Mouse (Mus musculus) heart, embryonic 10.5 days (tissue): ENCODE results near the gene Guf1. TPM values are rescaled to one million over a fixed set of nuclear protein-coding genes. Genes with fewer than 3 reads are reported as not detected.

Experiments
- DNase-seq: peaks from one replicate; pipeline ENCODE4 v3.0.0-alpha.2; 2017; ENCODE audit warnings: low spot score
- H3K27ac ChIP-seq: fragments of 300-500 bp; sonication (generic); 2 replicates; pipeline ENCODE4 v1.5.1; 2016; ENCODE audit warnings: mild to moderate bottlenecking
- H3K27me3 ChIP-seq: fragments of 300-500 bp; sonication (generic); 2 replicates; pipeline ENCODE4 v1.6.1; 2016; ENCODE audit warnings: mild to moderate bottlenecking; ENCODE audit not compliant: poor library complexity, insufficient read depth, severe bottlenecking
- H3K36me3 ChIP-seq: fragments of 300-500 bp; sonication (generic); 2 replicates; pipeline ENCODE4 v1.6.1; 2016; ENCODE audit warnings: mild to moderate bottlenecking, moderate library complexity
- H3K4me1 ChIP-seq: fragments of 300-500 bp; sonication (generic); 2 replicates; pipeline ENCODE4 v1.6.1; 2016; ENCODE audit warnings: mild to moderate bottlenecking
- H3K4me3 ChIP-seq: fragments of 300-500 bp; sonication (generic); 2 replicates; pipeline ENCODE4 v1.5.1; 2016; ENCODE audit warnings: mild to moderate bottlenecking, moderate library complexity
- H3K9me3 ChIP-seq: fragments of 300-500 bp; sonication (generic); 2 replicates; pipeline ENCODE4 v1.6.1; 2016; ENCODE audit warnings: mild to moderate bottlenecking, moderate library complexity
- WGBS: fragments of 180-500 bp; shearing (Covaris S2); methylation state at CpG from one replicate; pipeline ENCODE4 v1.1.7; 2016; 5-methylcytosine and 5-hydroxymethylcytosine counted together
- polyA plus RNA-seq: library from polyadenylated mRNA; unstranded; fragments of >200 nt; fragmentation: Nextera tagmentation; extraction: Ambion mirVana; gene quantifications from 2 replicates; pipeline ENCODE4 v1.2.1, GENCODE M21; 2016

Gene Guf1
- 27.3 and 34.6 TPM in 2 replicates for polyA plus RNA-seq

DNA sequence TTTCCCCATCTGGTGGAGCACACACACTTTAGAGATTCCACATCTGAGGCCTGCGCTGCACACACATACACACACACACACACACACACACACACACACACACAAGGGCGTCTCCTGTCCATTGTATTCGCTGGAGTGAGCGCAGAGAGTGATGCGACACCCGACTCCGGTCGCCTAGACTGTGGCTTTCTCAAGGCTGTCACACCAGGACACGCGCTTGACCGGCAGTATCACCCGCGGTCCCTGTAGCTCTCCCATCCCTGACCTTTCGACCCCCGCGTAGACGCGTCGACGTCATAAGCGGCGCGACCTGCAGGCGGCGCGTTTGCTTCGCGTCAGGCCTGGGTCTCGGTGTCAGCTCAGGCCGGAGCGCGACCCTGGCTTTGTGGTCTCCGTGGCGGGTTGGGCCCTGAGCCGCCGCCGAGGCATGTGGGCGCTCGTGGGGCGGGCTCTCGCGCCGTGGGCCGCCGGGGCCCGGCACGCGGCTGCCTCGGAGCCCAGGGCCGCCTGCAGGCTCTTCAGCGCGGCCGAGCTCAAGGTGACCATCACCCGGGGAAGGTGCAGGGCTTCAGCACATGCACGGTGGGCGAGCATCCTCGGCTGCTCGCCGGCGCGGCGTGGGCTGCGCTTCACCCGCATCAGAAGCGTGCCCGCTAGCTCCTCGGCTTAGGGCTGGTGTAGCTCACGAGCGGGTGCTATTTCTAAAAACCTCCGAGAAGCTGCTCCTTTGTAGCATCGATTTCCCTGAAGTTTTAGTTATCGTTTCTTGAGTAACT lies at the start of gene Guf1:
TSS of gene Guf1 (plus strand) at position 296 of the 776 bp plus-strand sequence.
- WGBS: 2% methylated on average over 72 of the region's 72 CpGs
- no peaks in the 10 kb centered on the region for H3K27me3 ChIP-seq
- peaks cover 22% of the 10 kb centered on the region for H3K36me3 ChIP-seq
- H3K27ac ChIP-seq: peak within 1 kb of the TSS; percentile 99
- H3K4me3 ChIP-seq: peak within 1 kb of the TSS; percentile 95
- peak; percentile 96 for DNase-seq
- H3K4me1 ChIP-seq: peaks cover 2% of the 10 kb centered on the region; the same call in 1 of the 2 replicates
- no peaks in the 10 kb centered on the region for H3K9me3 ChIP-seq

DNA sequence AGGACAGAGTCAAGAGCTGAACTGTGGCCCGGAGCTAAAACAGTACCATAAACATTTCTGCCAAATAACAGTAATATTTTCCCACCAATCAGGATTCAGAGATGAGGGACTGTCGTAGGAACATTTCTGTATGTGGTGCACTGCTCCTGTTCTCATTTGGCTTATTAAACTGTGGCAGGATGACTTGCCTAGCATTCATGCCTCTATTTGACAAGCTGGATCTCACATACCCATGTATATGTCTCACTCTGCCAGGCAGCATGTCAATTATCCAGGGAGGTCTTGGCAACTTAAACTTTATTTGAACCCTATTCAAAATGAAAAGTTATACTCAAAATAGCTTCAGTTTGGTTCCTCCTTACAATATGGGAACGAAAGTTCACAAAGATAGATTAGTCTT lies 49.7 kb upstream of the Guf1 start:
- Histone ChIP-seq H3K4me3 (no peak overlapping the region), H3K9me3 (no peaks in the 10 kb centered on the region), H3K27ac (no peak overlapping the region), H3K36me3 (no peaks in the 10 kb centered on the region), H3K27me3 (no peaks in the 10 kb centered on the region), H3K4me1 (no peaks in the 10 kb centered on the region)
- WGBS: 75% methylated on average over 3 of the region's 3 CpGs
- DNase-seq: no peak

DNA sequence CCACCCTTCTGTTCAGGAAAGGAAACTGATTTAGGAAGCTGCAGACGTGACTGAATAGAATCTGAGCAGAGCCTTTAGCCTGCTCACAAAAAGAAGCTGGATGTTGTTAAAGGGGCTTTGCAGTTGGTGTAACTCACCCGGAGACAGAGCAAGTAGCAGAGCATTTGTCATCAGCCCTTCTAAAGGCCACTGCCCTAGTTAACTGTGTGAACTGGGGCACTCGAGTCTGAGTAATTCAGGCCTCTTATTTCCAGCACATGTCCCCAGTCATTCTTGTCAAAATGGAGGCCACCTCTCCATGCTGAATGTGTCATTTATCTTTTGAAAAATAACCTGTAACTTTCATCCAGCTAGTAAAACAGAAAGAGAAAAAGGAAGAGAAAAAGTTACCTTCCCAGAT lies 45.1 kb upstream of the Guf1 start:
- no peaks in the 10 kb centered on the region for H3K4me1 ChIP-seq
- no peaks in the 10 kb centered on the region for H3K9me3 ChIP-seq
- 73% methylated on average over 3 of the region's 3 CpGs for WGBS
- H3K27ac ChIP-seq: no peak overlapping the region
- DNase-seq: no peak
- H3K27me3 ChIP-seq: no peaks in the 10 kb centered on the region
- H3K36me3 ChIP-seq: no peaks in the 10 kb centered on the region
- no peak overlapping the region for H3K4me3 ChIP-seq

DNA sequence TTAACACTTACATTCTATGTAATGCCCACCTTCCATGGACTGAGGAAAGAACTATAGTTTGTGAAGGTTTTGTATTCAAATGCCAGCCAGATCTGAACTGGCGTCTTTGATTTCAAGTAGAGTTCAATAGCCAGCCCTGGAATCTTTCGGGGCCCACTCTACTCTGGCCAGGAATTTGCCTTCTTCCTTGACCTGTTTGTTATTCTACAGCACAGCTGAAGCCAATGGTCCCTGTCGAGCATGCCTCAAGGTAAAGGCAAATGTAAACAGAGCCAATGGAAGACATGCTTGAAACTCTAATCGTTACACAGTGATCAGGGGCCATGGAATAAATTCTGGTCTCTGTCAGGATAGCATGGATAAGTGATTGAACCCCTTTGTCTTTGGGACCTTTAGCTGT lies 44.5 kb upstream of the Guf1 start:
- 76% methylated on average over 4 of the region's 4 CpGs for WGBS
- no peak for DNase-seq

DNA sequence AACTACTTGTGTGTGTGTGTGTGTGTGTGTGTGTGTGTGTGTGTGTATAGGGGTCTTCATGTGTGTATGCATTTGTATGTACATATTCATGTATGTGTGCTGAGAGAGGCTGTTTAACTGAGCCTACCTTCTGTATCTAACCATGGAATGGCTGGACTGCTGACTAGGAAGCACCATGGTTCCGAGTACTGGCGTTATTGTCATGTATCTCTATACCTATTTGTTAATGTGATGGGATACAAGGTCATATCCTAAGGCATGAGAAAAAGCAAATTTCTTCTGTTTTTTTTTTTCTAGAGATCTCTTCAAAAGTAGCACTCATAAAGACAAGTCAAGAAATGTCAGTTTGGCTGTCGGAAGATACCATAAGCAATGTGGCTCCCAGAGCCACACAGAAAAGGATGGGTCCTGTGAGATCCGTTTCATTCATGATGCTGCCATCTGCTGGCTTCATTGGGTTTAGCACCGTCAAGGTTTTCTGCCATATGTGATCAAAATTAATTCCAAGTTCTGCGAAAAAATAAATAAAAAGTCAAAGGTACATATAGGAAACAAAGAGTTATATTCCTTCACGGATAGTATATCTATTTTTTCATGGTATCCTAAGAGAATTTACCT lies 36.0 kb upstream of the Guf1 start:
- peak; percentile 75 for DNase-seq
- Histone ChIP-seq H3K27ac (no peak overlapping the region), H3K27me3 (no peaks in the 10 kb centered on the region), H3K9me3 (no peaks in the 10 kb centered on the region), H3K36me3 (no peaks in the 10 kb centered on the region), H3K4me1 (no peaks in the 10 kb centered on the region), H3K4me3 (no peak overlapping the region)
- 38% methylated on average over 7 of the region's 7 CpGs for WGBS

More for the DNA sequence above, 44.5 kb upstream of the Guf1 start:
- Histone ChIP-seq H3K36me3 (no peaks in the 10 kb centered on the region), H3K27ac (no peak overlapping the region), H3K9me3 (no peaks in the 10 kb centered on the region), H3K4me1 (no peaks in the 10 kb centered on the region), H3K27me3 (no peaks in the 10 kb centered on the region), H3K4me3 (no peak overlapping the region)

DNA sequence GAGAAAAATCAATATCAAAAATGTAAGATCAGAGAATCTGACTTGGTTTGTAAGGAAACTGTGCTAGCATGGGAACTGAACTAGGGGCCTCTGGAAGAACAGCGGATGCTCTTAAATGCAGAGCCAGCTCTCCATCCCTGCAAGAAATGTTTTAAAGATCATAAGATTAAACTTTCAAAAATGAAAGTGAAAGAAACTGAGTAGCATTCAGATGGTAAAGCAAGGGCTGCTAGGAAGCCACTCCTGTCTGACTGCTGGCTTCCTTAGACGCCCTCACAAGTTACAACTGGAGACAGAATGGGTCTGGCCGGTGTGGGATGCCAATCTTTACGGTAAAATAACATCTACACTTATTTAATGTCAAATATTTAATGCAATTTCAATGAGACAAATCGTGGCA lies 34.7 kb upstream of the Guf1 start:
- Histone ChIP-seq H3K36me3 (no peaks in the 10 kb centered on the region), H3K4me1 (no peaks in the 10 kb centered on the region)
- 64% methylated on average over 5 of the region's 5 CpGs for WGBS

DNA sequence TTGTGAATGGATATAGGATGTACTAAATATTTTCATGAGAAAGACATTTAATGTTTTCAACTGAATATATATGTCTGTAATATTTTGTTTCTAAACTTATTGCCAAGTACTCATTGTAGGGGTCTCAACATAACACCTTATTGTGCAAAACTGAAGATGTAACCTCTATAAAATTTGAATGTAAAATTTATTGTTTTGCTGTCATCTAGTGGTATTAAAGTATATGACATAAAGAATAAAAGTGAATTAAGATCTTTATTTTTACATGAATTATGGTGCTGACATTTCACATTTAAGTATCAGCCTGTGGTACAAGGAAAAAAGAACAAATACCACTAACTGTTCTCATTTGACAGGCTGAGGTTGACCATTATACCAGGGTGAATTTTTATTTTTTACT lies 32.8 kb upstream of the Guf1 start:
- Histone ChIP-seq H3K27me3 (no peaks in the 10 kb centered on the region), H3K4me3 (no peak overlapping the region), H3K27ac (no peak overlapping the region), H3K4me1 (no peaks in the 10 kb centered on the region), H3K9me3 (no peaks in the 10 kb centered on the region), H3K36me3 (no peaks in the 10 kb centered on the region)
- DNase-seq: no peak

More for the DNA sequence above, 34.7 kb upstream of the Guf1 start:
- no peaks in the 10 kb centered on the region for H3K9me3 ChIP-seq
- no peak for DNase-seq
- H3K27me3 ChIP-seq: no peaks in the 10 kb centered on the region
- no peak overlapping the region for H3K27ac ChIP-seq
- H3K4me3 ChIP-seq: no peak overlapping the region

DNA sequence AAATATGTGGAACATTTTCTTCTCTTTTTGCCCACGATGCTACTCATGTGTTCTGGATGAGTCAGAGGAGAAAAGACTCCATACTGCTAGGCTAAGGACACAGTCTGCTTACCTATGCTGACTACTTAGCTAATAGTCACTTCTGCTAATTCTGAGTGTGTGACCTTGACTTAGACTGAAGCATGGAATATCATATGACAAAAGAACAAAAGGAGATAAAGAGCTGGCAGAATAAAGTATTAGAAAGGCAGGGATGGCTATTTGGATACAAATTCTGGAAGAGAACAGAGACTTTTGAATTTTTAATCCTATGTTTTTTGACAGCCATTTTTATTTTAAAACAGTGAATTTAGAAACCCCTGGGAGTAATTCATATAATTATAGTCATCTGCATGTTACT lies 15.0 kb upstream of the Guf1 start:
- Histone ChIP-seq H3K9me3 (no peaks in the 10 kb centered on the region), H3K27ac (no peak overlapping the region), H3K27me3 (no peaks in the 10 kb centered on the region), H3K36me3 (no peaks in the 10 kb centered on the region), H3K4me3 (no peak overlapping the region), H3K4me1 (no peaks in the 10 kb centered on the region)
- DNase-seq: no peak
- 75% methylated on average over 1 of the region's 1 CpGs for WGBS

DNA sequence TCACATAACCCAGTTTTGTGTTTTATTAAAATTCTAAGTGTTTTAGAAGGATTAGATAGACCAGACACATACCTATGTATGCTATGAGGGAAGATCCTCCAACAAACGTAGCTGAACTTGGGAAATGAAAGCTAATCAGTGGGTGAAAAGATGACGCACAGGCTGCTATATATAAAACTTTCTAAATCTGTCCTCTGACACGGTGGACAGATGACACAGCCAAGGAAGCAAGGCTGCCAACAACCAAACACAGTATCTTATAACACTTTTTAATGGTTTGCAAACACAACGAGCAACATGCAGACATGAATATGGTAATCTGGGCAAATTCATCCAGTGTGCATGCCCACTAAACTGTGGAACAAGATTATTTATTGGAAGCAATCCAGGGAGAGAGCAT lies 14.2 kb upstream of the Guf1 start, which contains the start of gene Yipf7:
TSS of gene Yipf7 (minus strand) at position 160 of the 400 bp plus-strand sequence.
- 58% methylated on average over 4 of the region's 4 CpGs for WGBS
- Histone ChIP-seq H3K27me3 (no peaks in the 10 kb centered on the region), H3K4me1 (no peaks in the 10 kb centered on the region), H3K4me3 (no peak within 1 kb of the TSS), H3K27ac (no peak within 1 kb of the TSS), H3K36me3 (no peaks in the 10 kb centered on the region), H3K9me3 (no peaks in the 10 kb centered on the region)
- no peak for DNase-seq

DNA sequence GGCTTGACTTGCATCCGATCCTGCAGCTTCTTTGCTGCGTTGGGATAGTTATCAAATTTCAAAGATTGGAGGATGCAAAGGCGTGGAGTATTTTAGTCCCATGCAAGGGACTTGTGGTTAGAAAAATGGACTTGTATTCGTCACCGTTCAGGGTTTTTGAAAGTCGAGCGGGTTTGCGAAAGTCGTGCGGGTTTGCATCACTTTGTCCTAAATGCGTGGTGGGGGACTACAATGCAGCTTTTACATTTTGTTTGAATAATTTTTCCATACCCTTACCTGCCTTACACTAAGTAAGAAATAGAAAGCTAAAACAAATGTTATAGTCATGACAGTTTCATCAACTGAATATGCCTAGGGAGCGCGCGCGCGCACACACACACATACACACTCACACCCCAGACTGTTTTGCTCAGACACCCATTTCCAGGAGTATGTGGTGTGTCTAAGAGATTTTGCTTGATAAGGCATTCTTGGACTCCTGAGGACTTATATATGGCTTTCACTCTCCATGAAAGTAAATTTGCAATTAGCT lies 747 bp downstream of the Guf1 start:
- WGBS: 14% methylated on average over 16 of the region's 16 CpGs
- H3K9me3 ChIP-seq: no peaks in the 10 kb centered on the region
- H3K4me3 ChIP-seq: peak overlapping the region; percentile 95
- H3K36me3 ChIP-seq: peaks cover 22% of the 10 kb centered on the region
- no peaks in the 10 kb centered on the region for H3K27me3 ChIP-seq
- H3K27ac ChIP-seq: peak overlapping the region; percentile 99
- H3K4me1 ChIP-seq: peaks cover 2% of the 10 kb centered on the region; the same call in 1 of the 2 replicates
- no peak for DNase-seq

DNA sequence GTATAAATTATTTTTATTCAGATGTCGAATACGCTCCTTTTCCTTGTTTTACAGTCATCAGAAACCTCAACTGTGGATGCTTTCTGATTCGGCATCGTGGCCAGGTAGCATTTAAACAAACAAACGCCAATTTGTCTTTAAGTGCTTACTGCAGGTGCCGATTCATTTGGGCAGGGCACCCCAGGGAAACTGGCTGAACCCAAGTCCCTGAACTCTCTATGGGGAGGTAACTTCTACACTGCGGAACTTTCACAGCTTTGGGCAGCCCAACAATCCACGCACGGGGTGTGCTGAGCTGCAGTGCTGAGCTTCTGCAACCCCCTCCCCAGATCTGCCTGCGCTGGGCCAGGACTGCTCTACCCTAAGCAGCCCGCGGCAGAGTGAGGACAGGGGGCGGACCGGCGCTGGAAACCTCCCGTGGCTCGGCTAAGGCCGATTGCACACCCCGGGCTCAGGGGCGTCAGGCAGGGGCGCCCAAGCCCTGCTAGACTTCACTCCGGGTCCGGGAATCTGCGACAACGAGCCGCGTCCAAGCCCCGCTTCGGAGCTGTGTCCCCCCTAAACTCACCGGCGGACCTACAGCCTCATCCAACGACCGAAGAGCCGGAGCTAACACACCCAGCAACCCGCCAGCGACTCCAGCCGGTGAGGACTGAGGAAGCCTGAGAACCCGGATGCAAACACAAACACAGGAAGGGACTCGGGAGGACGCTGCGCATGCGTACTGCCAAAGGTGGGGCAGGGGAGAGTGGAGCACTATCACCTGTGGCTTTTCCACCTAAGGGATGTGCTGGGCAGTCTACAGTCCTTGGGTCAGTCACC lies 35.1 kb downstream of the Guf1 start, which contains the start of gene Gnpda2:
TSS of gene Gnpda2 (minus strand) at position 701 of the 822 bp plus-strand sequence.
- Histone ChIP-seq H3K27ac (peak within 1 kb of the TSS; percentile 88), H3K9me3 (no peaks in the 10 kb centered on the region), H3K36me3 (no peaks in the 10 kb centered on the region; the same call in none of the 2 replicates), H3K27me3 (no peaks in the 10 kb centered on the region), H3K4me1 (no peaks in the 10 kb centered on the region), H3K4me3 (peak within 1 kb of the TSS; percentile 86)
- WGBS: 4% methylated on average over 42 of the region's 42 CpGs
- peak; percentile 95 for DNase-seq

DNA sequence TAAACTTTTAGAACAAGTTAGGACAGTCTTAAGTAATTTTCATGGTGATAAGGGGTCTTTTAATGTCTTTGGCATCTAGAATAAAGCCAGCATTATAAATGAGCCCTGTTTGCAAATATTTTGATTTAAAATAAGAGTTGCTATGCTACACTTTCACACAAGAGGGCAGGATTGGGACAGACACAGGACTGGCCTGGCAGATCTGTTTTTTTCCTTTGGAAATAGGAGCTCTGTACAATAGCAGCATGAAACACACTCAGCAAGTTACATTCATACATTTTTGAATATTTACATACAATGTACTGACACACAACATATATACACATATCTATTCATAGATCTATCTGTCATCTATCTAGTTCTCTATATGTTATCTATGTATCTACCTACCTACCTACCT lies 44.3 kb downstream of the Guf1 start:
- DNase-seq: no peak
- Histone ChIP-seq H3K36me3 (no peaks in the 10 kb centered on the region), H3K9me3 (no peaks in the 10 kb centered on the region), H3K27ac (no peak overlapping the region), H3K4me3 (no peak overlapping the region), H3K4me1 (no peaks in the 10 kb centered on the region), H3K27me3 (no peaks in the 10 kb centered on the region)
